In the genomic region with DNA sequence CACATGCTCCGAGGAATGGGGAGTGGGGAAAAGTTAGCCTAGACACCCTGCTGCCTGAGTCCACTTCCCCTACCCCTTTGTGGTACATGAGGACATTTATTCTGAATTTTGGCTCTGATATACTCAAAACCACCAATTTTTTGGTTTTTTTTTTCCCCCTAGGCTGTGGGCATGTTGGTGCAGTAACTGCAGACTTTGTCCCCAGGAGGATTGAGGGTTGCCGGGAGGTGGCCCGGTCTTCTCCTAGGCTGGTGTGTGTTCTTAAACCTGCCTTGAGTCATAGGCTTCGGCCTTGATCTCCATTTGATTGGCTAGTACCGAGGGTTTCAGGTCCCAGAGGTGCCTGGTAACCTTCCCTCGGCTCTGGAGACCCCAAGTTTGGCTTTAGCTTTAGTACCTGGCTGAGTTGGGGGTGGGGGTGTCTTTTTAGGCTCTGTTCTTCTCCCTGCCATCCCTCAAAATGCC, we compare ENCODE assay signal across 8 mouse cellular contexts. TPM values are rescaled to one million over a fixed set of nuclear protein-coding genes. Genes with fewer than 3 reads are reported as not detected.
A peak's percentile ranks its signal among the peaks of the same experiment; 100 is the strongest.
DNase-seq lines count a peak whose midpoint lies in the region; ATAC-seq and TF ChIP-seq lines count a peak whose summit lies in the region.

No protein-coding gene starts in this region.

- H3K27me3 ChIP-seq in embryonic facial prominence, embryonic 10.5 days (replicated peaks; ENCODE audit: low read depth, poor library complexity, severe bottlenecking): no peaks in the 10 kb centered on the region
- H3K27me3 ChIP-seq in midbrain, embryonic 16.5 days (ENCODE audit: control insufficient read depth, insufficient read depth, low read depth, low read length): no peaks in the 10 kb centered on the region

- H3K4me1 ChIP-seq in embryonic facial prominence, embryonic 10.5 days: peaks cover 64% of the 10 kb centered on the region
- peaks cover 36% of the 10 kb centered on the region for H3K4me1 ChIP-seq in midbrain, embryonic 16.5 days (ENCODE audit: control insufficient read depth, insufficient read depth, low read length)

- H3K4me2 ChIP-seq in midbrain, embryonic 16.5 days (ENCODE audit: low read length): peak overlapping the region; percentile 96

- H3K27ac ChIP-seq in left cerebral cortex, adult 2 months: peak overlapping the region; percentile 93
- peak overlapping the region; percentile 95 for H3K27ac ChIP-seq in embryonic facial prominence, embryonic 10.5 days (replicated peaks)
- H3K27ac ChIP-seq in midbrain, embryonic 16.5 days (ENCODE audit: low read length): peak overlapping the region; percentile 94

- no peak for ATAC-seq in midbrain, embryonic 16.5 days
- ATAC-seq in activated CD4-positive, CD25-positive, alpha-beta regulatory T cell, adult 4 months: no peak

- WGBS in embryonic facial prominence, embryonic 10.5 days: 56% methylated on average over 6 of the region's 6 CpGs
- 29% methylated on average over 6 of the region's 6 CpGs for WGBS in midbrain, embryonic 16.5 days

- peak overlapping the region; percentile 98 for H3K9ac ChIP-seq in midbrain, embryonic 16.5 days (ENCODE audit: low read depth, low read length)

- H3K4me3 ChIP-seq in left cerebral cortex, adult 2 months: peak overlapping the region; percentile 96
- H3K4me3 ChIP-seq in embryonic facial prominence, embryonic 10.5 days: peak overlapping the region; percentile 94
- peak overlapping the region; percentile 89 for H3K4me3 ChIP-seq in midbrain, embryonic 16.5 days (ENCODE audit: low read depth, low read length)

- no peak for TF ChIP-seq CTCF in left cerebral cortex, adult 2 months (IDR thresholded peaks at IDR 0.05)

- intact Hi-C loops in left cerebral cortex, adult 2 months (cut with DNase I): loop anchor here (5.0 kb wide), 1 partner anchor 74 kb away; no protein-coding TSS in a partner anchor
- intact Hi-C loops in left cerebral cortex, postnatal 10 days (cut with DNase I): loop anchor here (5.0 kb wide), 1 partner anchor 79 kb away; no protein-coding TSS in a partner anchor

- DNase-seq in left cerebral cortex, adult 2 months (ENCODE audit: extremely low spot score in 1 of 2, low spot score in 2 of 2): no peak
- no peak for DNase-seq in left cerebral cortex, adult 18-20 months (ENCODE audit: low spot score in 2 of 2)
- DNase-seq in embryonic facial prominence, embryonic 10.5 days (ENCODE audit: low spot score): no peak
- DNase-seq in kidney, adult 18-20 months: peak; percentile 51
- DNase-seq in embryo, embryonic 10.5 days (ENCODE audit: low spot score): no peak
- DNase-seq in left cerebral cortex, postnatal 10 days (ENCODE audit: extremely low spot score in 1 of 2, low spot score in 2 of 2): no peak

- no peaks in the 10 kb centered on the region for H3K9me3 ChIP-seq in embryonic facial prominence, embryonic 10.5 days
- no peaks in the 10 kb centered on the region for H3K9me3 ChIP-seq in midbrain, embryonic 16.5 days (replicated peaks; ENCODE audit: control insufficient read depth, low read length, poor library complexity, severe bottlenecking)

- H3K36me3 ChIP-seq in embryonic facial prominence, embryonic 10.5 days (replicated peaks): no peaks in the 10 kb centered on the region
- no peaks in the 10 kb centered on the region for H3K36me3 ChIP-seq in midbrain, embryonic 16.5 days (ENCODE audit: control insufficient read depth, insufficient read depth, low read length)

RNA-seq across cellular contexts. Expression of gene Cmip, which starts 1.7 kb away (rescaled TPM):
- 100 to 1,000 TPM; 339 to 342 TPM for total RNA-seq in left cerebral cortex, adult 2 months (2021)
- total RNA-seq in left cerebral cortex, adult 18-20 months (2021): 100 to 1,000 TPM; 299 to 317 TPM
- 9.2 and 9.8 TPM in 2 replicates for polyA plus RNA-seq in embryonic facial prominence, embryonic 10.5 days (2016; fragmentation: Nextera tagmentation; extraction: Ambion mirVana)
- 141 and 146 TPM in 2 replicates for polyA plus RNA-seq in midbrain, embryonic 16.5 days (2015; fragmentation: Nextera tagmentation; extraction: Ambion mirVana)
- 10 to 100 TPM; 24.3 to 32.6 TPM for polyA plus RNA-seq in activated CD4-positive, CD25-positive, alpha-beta regulatory T cell, adult 4 months (2017; shearing (Covaris generic))
- total RNA-seq in left cerebral cortex, postnatal 10 days (2021): 100 to 1,000 TPM; 369 to 379 TPM
